Mouse (Mus musculus): ENCODE data around the gene D17Wsu92e.
A peak's percentile ranks its signal among the peaks of the same experiment; 100 is the strongest.

Gene D17Wsu92e

GRCm38 (mm10) chr17:27740961-27741360 lies 79.5 kb downstream of the D17Wsu92e start:
- no peak for DNase-seq

GRCm38 (mm10) chr17:27734344-27735073 lies 85.9 kb downstream of the D17Wsu92e start:
- no peak for DNase-seq

- DNase-seq: no peak
Observed at GRCm38 (mm10) chr17:27732694-27733093, 87.8 kb downstream of the D17Wsu92e start.

- DNase-seq: no peak
Observed at GRCm38 (mm10) chr17:27732152-27732551, 88.3 kb downstream of the D17Wsu92e start.

GRCm38 (mm10) chr17:27728770-27729169 lies 91.7 kb downstream of the D17Wsu92e start, which contains the start of gene Spdef:
TSS of gene Spdef (minus strand) at chr17:27728955.
- DNase-seq: no peak

GRCm38 (mm10) chr17:27726527-27726926 lies 93.9 kb downstream of the D17Wsu92e start:
- no peak for DNase-seq

- peak; percentile 31 for DNase-seq
Observed at GRCm38 (mm10) chr17:27725412-27725811, 95.0 kb downstream of the D17Wsu92e start.

- DNase-seq: no peak
Observed at GRCm38 (mm10) chr17:27725011-27725410, 95.4 kb downstream of the D17Wsu92e start.

GRCm38 (mm10) chr17:27724327-27724726 lies 96.1 kb downstream of the D17Wsu92e start:
- no peak for DNase-seq

GRCm38 (mm10) chr17:27721125-27721664 lies 99.3 kb downstream of the D17Wsu92e start:
- no peak for DNase-seq

- no peak for DNase-seq
Observed at GRCm38 (mm10) chr17:27720326-27720725, 100.1 kb downstream of the D17Wsu92e start.

GRCm38 (mm10) chr17:27719663-27720062 lies 100.8 kb downstream of the D17Wsu92e start:
- DNase-seq: no peak

- DNase-seq: peak; percentile 43
Observed at GRCm38 (mm10) chr17:27718250-27718649, 102.2 kb downstream of the D17Wsu92e start.

GRCm38 (mm10) chr17:27716804-27717203 lies 103.6 kb downstream of the D17Wsu92e start:
- peak; percentile 55 for DNase-seq

GRCm38 (mm10) chr17:27712832-27713231 lies 107.6 kb downstream of the D17Wsu92e start:
- DNase-seq: peak; percentile 78

GRCm38 (mm10) chr17:27709650-27710049 lies 110.8 kb downstream of the D17Wsu92e start:
- no peak for DNase-seq

GRCm38 (mm10) chr17:27707954-27708661 lies 112.3 kb downstream of the D17Wsu92e start:
- DNase-seq: peak; percentile 93

GRCm38 (mm10) chr17:27705661-27706060 lies 114.8 kb downstream of the D17Wsu92e start:
- no peak for DNase-seq

GRCm38 (mm10) chr17:27703961-27704621 lies 116.4 kb downstream of the D17Wsu92e start:
- peak; percentile 57 for DNase-seq

- DNase-seq: peak; percentile 64
Observed at GRCm38 (mm10) chr17:27702518-27702917, 117.9 kb downstream of the D17Wsu92e start.

- DNase-seq: no peak
Observed at GRCm38 (mm10) chr17:27701856-27702255, 118.6 kb downstream of the D17Wsu92e start.
